Mouse (Mus musculus) brain, embryonic 14.5 days (tissue): Measurements from ENCODE around the gene Rbm12. TPM values are rescaled to one million over a fixed set of nuclear protein-coding genes. Genes with fewer than 3 reads are reported as not detected.
"Not testable (repeated sequence)": the region's sequence is repeated elsewhere in the genome, so short reads cannot be mapped to it uniquely, and the experiment has no call there.

Experiments used
- DNase-seq: peaks from one replicate; pipeline ENCODE4 v3.0.0-alpha.2; 2011; ENCODE audit warnings: low read depth
- CTCF ChIP-seq: fragments of 200-500 bp; IDR thresholded peaks from 2 replicates; pipeline ENCODE4 v1.5.1; 2012; ENCODE audit warnings: inconsistent platforms, mild to moderate bottlenecking, moderate library complexity, borderline replicate concordance; ENCODE audit not compliant: insufficient read depth, insufficient read length; ENCODE audit errors: extremely low read depth
- POLR2A ChIP-seq: fragments of 200-500 bp; IDR thresholded peaks from 2 replicates; pipeline ENCODE4 v1.6.1; 2012; ENCODE audit warnings: mild to moderate bottlenecking, inconsistent platforms, borderline replicate concordance; ENCODE audit not compliant: poor library complexity, insufficient read depth, insufficient read length, severe bottlenecking; ENCODE audit errors: extremely low read depth
- polyA plus RNA-seq: library from polyadenylated mRNA; depleted of rRNA; stranded (reverse); fragments of >200 nt; gene quantifications from 2 replicates; pipeline ENCODE4 v1.2.3, GENCODE M21; 2012

Rbm12 gene
- polyA plus RNA-seq, 1 experiment: 36.7 TPM

DNA sequence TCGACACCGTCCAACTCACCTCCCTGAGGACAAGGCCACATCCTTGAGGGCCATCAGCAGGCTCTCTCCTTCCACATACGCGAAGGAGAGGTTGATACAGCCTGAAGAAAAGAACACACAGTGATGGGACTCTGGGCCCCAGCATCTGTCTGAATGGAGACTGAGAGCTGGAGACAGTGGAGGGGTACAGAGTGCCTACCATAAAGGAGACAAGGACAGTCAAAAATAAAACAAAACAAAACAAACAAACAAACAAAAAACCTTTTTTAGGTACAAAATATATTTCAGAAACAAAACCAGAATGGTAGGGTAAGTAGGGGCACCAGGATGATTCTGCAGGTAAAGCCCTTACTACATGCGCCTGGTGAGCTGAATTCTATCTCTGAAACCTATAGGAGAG lies 15.2 kb upstream of the Rbm12 start, which contains the start of gene Gm28036:
Gm28036 (minus strand) TSS at position 101 of the 400 bp plus-strand sequence.
- TF ChIP-seq POLR2A: no peak
- no peak for TF ChIP-seq CTCF
- DNase-seq: no peak

DNA sequence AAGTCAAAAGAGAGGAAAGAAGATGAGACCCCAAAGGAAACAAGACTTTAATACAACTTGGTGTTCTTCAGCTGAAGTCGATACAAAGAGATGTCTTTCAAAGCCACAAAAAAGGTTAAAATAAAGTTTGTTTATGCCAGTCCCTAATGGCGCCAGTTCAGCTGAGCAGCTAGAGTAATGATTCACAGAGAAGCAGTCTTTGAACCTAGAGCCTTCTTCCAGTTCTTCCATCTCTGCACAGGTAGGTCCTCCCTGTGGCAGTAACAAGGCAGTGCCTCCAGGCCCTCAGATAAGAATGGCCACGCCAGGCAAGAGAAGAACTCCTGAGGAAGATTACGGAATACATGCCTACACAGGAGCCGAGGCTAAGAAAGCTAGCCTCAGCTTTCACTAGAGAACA lies 12.0 kb upstream of the Rbm12 start:
- no peak for DNase-seq
- TF ChIP-seq CTCF: no peak
- no peak for TF ChIP-seq POLR2A

DNA sequence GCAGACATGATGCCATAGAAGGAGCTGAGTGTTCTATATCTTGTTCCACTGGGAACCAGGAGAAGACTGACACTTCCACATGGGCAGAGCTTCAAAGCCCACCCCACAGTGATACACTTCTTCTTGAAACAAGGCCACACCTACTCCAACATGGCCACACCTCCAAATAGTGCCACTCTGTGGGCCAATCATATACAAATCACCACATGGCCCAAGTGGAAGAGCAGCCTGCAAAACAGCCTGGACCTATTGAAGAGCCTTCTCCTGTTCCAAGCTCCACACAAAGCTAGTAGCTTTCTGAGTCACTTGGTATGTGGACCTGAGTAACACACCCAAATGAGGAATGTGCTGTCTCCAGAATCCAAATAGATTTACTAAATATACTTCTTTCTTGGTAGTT lies 7.8 kb upstream of the Rbm12 start:
- no peak for DNase-seq
- no peak for TF ChIP-seq POLR2A
- TF ChIP-seq CTCF: no peak

DNA sequence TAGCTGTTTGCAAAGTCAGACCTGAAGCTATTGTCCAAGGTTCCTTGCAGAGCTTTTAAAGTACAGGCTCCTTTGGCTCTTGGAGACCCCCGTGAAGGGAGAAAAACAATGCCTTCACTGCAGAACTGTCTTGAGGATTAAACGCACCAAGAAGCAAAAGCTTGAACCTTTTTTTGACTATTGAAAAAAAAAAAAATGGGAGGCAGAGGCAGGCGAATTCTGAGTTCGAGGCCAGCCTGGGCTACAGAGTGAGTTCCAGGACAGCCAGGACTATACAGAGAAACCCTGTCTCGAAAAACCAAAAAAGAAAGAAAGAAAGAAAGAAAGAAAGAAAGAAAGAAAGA lies 274 bp upstream of the Rbm12 start:
- not testable (repeated sequence) for DNase-seq

DNA sequence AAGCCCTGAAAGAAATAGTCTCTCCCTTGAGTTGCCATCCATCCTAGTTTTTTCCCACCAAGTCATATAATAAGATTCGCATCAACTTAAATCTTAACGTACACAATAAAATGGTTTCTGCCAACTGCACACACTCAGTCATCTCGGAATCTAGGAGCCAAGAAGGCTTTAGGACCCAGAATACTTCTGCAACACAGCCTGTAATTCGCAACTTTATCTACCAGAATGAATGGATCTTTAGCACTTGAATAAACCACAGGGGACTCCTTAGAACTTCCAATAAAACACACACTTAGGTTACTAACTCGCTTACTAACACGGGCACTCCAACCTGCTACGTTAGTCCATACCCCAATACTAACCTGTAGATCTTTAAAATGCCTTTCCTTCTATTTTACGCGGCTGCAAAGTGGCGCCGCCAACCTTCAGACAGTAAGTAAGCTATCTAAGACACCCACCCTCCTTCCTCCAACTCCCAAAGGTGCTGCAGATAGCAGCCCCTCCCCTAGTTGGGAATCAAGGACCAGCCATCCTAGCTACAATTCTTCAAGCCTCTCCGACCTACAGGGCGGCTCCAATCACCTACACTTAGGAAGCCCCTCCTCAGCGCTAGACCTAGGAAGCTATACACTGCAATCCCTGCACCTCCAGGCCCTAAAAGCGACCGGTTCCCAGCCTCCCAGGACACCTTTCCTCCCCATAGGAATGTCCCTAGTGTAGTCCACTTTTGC lies 986 bp downstream of the Rbm12 start:
- TF ChIP-seq CTCF: no peak
- no peak for TF ChIP-seq POLR2A
- peak; percentile 62 for DNase-seq

DNA sequence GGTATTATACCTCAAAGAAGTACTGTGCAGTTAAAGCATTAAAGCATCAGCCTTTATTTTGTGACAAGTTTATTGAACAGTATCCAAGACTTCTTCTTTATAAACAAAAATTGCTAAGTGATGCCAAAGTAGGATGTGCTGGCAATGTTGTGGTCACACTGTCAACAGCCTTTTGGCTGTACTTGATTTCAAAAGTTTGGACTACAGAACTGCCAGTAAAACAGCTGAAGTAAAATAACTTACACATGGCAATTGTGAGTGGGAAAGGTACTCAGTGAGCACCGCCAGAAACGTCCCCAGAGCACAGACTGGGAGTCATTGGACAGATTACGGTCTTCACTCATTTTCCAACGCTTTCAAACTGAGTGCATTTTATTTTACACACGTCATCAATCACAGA lies 19.9 kb downstream of the Rbm12 start:
- DNase-seq: no peak
- TF ChIP-seq POLR2A: no peak
- no peak for TF ChIP-seq CTCF

DNA sequence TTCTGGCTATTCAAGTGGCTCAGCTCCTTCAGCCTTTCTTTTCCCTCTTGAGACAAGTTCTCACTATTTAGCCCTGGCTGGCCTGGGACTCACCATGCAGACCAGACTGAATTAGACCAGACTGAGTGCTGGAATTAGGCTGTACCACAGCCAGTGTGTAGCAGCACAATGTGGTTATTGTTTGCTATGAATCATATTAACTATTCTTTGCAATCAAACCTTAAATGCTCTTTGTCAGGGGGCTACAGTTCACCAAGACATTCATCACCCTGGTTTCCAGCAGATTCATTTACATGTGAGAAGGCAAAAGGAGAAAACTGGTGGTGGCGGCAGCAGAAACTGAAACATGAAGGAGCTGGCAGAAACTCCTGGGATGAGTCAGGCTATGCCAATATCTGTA lies 22.0 kb downstream of the Rbm12 start:
- TF ChIP-seq CTCF (no peak), POLR2A (no peak)
- peak; percentile 76 for DNase-seq

DNA sequence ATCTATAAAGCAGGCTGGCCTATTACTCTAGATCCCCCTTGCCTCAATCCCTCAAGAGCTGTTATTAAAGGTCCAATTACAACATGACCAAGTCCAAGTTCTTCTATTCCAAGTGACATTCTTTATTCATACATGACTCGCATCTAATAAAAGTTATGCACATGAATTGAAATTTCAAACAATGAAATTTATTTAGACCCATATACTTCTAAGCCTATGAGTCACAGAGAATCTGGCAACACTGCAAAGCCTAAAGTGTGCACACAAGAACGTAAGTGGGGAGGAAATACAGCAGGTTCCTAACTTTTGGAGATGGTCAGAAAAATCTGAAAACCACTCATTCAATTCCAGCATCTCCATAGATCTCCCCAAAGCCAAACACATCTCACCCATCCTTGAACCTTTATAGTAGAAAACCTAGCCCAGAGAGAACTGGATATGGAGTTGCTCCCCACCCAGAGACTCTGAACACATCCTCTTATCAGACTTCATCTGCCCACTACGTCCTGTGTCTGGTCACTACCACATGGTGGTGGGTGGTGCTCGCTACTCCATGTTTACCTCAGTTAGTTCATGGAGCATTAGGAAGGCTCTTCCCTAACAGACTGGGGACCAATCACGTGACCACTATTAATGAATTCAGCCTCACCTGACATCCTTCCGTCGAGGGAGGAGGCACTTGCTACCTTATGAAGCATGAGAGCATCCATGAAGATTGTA lies 24.2 kb downstream of the Rbm12 start:
- DNase-seq: no peak
- TF ChIP-seq POLR2A: no peak
- no peak for TF ChIP-seq CTCF

DNA sequence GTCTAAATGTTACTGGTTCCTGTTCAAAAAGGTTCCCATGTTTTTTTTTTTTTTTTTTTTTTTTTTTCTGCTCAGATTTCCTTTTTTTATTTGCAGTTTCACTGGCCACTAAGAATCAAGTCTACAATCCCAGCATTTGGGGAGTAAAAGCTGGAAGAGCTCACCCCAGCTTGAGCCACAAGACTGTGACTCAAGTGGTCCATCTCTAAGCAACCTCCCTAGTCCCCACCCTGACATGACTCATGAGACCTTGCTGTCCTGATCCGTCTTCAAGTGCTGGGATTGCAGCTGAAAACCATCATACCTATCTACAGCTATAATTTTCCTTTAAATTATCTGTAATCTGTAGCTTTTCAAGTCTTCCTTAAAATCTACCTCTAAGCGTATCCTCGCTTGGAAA lies 27.2 kb downstream of the Rbm12 start:
- DNase-seq: no peak
- TF ChIP-seq POLR2A: no peak
- no peak for TF ChIP-seq CTCF

DNA sequence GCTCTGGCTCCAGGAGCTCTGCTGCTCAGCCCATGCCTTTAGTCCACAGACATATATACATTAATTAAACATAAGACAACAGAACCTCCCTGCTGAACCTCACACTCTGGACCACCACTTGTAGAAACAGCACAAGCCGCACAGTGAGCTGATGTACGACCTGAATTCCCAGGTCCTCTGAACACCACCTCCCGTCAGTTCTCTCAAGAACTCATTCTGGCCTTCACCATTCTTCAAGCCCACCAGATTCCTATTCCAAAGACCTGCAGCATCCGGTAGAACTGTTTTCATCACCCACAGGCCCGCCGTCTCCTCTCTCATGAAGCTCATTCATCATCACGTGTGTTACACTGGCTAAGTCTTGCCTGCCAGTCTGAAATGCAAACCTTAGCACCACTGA lies 31.4 kb downstream of the Rbm12 start:
- DNase-seq: no peak
- TF ChIP-seq CTCF (no peak), POLR2A (no peak)

DNA sequence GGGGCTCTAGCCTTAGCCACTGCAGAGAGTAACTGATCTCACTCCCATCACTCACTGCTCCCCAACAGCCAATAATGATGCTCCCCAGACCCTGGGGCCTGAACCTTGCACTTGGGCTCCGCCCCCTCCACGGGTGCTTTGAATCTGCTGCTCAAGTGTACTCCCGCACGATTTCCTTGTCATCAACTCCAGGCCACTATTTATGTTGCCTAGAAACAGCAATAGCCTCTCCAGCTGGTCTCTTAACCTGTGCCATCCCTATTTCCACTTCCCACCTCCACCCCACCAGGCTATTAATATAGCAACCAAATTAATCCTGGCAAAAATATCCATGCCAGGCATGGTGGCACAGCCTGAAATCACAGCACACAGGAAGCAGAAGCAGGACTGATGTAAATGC lies 32.1 kb downstream of the Rbm12 start:
- DNase-seq: no peak
- no peak for TF ChIP-seq CTCF
- no peak for TF ChIP-seq POLR2A

DNA sequence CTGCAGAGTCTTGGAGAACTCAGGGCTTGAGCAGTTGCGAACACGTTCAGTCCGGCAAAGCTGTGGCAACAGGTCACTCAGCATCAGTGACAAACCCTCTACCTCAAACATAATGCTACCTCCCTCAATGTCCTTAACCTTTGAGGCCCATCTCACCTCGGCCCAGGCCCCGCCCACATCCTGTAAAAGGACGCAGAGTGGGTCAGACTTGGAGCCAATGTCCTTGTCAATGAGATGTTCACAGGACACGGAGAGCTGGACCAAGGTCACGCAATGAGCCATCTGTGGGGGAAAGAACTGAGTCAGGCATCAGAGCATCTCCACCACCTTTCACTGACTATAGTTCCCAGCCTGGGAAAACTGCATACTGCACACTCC lies 32.6 kb downstream of the Rbm12 start:
- DNase-seq: no peak
- TF ChIP-seq CTCF (no peak), POLR2A (no peak)

DNA sequence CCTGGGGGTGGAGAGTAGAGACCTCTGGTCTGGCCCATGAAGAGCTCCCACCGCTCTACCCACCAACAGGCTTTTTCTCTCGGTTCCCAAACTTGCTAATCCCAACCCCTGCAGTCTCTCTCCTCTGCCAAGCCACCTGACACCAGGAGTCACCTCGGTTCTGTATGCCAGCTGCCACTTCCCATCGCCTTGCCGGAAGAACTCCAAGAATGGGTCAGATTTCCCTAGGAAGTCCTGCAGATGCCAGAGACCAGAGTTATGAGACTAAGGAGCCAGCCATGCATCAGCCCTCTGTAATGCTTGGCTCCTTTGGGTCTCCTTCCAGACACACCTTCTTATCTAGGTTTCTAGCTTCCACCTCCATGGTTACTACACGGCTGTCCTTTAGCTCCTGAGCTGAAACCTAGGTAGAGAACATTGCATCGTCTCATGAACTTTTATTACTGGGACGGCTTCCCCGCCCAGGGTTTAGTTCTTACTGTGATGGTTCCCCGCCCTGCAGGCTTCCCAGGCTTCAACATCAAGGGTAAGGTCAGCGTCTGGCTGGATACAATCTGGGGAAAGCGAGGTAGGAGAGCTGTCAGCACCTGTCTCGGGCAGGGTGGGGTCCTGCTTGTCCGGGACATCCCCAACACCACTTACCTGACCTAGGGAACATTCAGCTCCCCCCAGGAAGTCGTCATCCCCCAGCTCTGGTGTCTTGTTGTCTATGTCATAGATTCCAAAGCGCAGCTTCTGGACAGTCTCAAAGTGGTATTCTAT lies 33.2 kb downstream of the Rbm12 start:
- no peak for DNase-seq
- TF ChIP-seq CTCF (no peak), POLR2A (no peak)

DNA sequence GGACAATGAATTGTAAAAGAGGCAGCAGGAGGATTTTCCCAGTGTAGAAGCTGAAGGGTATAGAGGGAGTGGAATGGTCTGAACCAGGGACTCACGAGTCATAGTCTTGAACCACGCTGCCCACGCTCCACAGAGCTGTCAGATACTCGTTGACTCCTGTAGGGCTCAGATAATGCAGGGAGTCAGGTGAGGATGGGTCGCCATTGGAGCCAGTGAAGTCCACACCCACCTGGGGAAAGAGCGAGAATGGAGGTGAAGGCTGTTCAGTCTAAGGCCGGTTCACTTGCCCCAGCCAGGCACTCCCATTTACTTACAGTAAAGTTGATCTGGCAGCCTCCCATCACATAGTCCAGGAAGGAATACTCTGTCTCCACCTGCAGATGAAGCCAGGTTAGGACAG lies 34.3 kb downstream of the Rbm12 start:
- no peak for DNase-seq
- no peak for TF ChIP-seq CTCF
- TF ChIP-seq POLR2A: no peak

DNA sequence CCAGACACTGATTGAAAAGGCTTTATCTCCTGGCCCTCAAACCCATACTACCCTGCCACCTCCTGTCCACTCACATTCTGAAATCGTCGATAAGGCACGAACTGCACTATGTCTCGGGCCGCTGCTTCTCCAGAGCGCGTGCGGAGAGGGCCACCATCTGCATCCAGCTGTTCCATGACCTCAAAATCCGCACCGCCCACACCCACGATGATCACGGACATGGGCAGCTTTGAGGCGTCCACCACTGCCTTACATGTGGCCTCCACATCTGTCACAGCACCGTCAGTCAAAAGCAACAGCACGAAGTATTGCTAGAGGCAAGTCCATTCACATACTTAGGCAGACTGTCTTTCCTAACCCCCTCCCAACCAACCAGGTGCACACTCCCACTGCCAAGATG lies 38.1 kb downstream of the Rbm12 start:
- no peak for DNase-seq
- TF ChIP-seq POLR2A (no peak), CTCF (no peak)
